Mouse (Mus musculus): ENCODE data around the gene Olfr237-ps1.
"Not testable (repeated sequence)": the region's sequence is repeated elsewhere in the genome, so short reads cannot be mapped to it uniquely, and the experiment has no call there.

Olfr237-ps1 gene

GRCm38 (mm10) chr6:43146267-43146666 is at the start of gene Olfr237-ps1:
Gene Olfr237-ps1, plus strand, starts transcription at chr6:43146567.
- DNase-seq (ENCODE audit: low spot score): not testable (repeated sequence)

- not testable (repeated sequence) for DNase-seq (ENCODE audit: low spot score)
Observed at GRCm38 (mm10) chr6:43106069-43106468, 40.3 kb upstream of the Olfr237-ps1 start, which contains the start of gene Olfr441. Gene Olfr441, plus strand, starts transcription at chr6:43106369.

GRCm38 (mm10) chr6:43159502-43159901 is 13.1 kb downstream of the Olfr237-ps1 start:
- no peak for DNase-seq (ENCODE audit: low spot score)

- DNase-seq (ENCODE audit: low spot score): no peak
Observed at GRCm38 (mm10) chr6:43162982-43163381, 16.6 kb downstream of the Olfr237-ps1 start, which contains the start of gene Olfr437. Gene Olfr437, plus strand, starts transcription at chr6:43163282.

GRCm38 (mm10) chr6:43167246-43167645 is 20.9 kb downstream of the Olfr237-ps1 start:
- no peak for DNase-seq (ENCODE audit: low spot score)

- no peak for DNase-seq (ENCODE audit: low spot score)
Observed at GRCm38 (mm10) chr6:43171840-43172239, 25.5 kb downstream of the Olfr237-ps1 start, which contains the start of gene Olfr13. Gene Olfr13, plus strand, starts transcription at chr6:43172140.

GRCm38 (mm10) chr6:43178129-43178528 is 31.8 kb downstream of the Olfr237-ps1 start:
- DNase-seq (ENCODE audit: low spot score): no peak

- DNase-seq (ENCODE audit: low spot score): no peak
Observed at GRCm38 (mm10) chr6:43178584-43179501, 32.5 kb downstream of the Olfr237-ps1 start.

- DNase-seq (ENCODE audit: low spot score): no peak
Observed at GRCm38 (mm10) chr6:43190986-43191385, 44.6 kb downstream of the Olfr237-ps1 start.

GRCm38 (mm10) chr6:43196781-43197180 is 50.4 kb downstream of the Olfr237-ps1 start, which contains the start of gene Olfr435:
Gene Olfr435, plus strand, starts transcription at chr6:43197146.
- no peak for DNase-seq (ENCODE audit: low spot score)

- DNase-seq (ENCODE audit: low spot score): no peak
Observed at GRCm38 (mm10) chr6:43198094-43198493, 51.7 kb downstream of the Olfr237-ps1 start.

- DNase-seq (ENCODE audit: low spot score): no peak
Observed at GRCm38 (mm10) chr6:43202786-43203185, 56.4 kb downstream of the Olfr237-ps1 start.

- DNase-seq (ENCODE audit: low spot score): no peak
Observed at GRCm38 (mm10) chr6:43205355-43205754, 59.0 kb downstream of the Olfr237-ps1 start.
